Mouse (Mus musculus) bone marrow, adult 2 months (tissue): ENCODE data around the gene Egfl7. TPM values are rescaled to one million over a fixed set of nuclear protein-coding genes. Genes with fewer than 3 reads are reported as not detected.

ENCODE experiments used
- H3K27ac ChIP-seq: fragments of 200-500 bp; 2 replicates; pipeline ENCODE4 v1.5.1; 2012; ENCODE audit warnings: low read depth, mild to moderate bottlenecking, control low read depth, inconsistent platforms, low read length; ENCODE audit not compliant: control insufficient read depth, poor library complexity, insufficient read depth
- H3K4me1 ChIP-seq: fragments of 200-500 bp; 2 replicates; pipeline ENCODE4 v1.6.1; 2011; ENCODE audit warnings: low read length; ENCODE audit not compliant: control insufficient read depth, insufficient read depth
- H3K4me3 ChIP-seq: fragments of 200-500 bp; replicated peaks from 2 replicates; pipeline ENCODE3; 2011; ENCODE audit warnings: mild to moderate bottlenecking, low read depth, low read length, control low read depth; ENCODE audit not compliant: control insufficient read depth
- CTCF ChIP-seq: fragments of 200-500 bp; IDR thresholded peaks from 2 replicates; pipeline ENCODE4 v1.5.1; 2011; ENCODE audit warnings: low read length, control low read depth; ENCODE audit not compliant: control insufficient read depth, insufficient read depth
- POLR2A ChIP-seq: fragments of 200-500 bp; IDR thresholded peaks from 2 replicates; pipeline ENCODE4 v1.6.1; 2011; ENCODE audit warnings: low read depth, mild to moderate bottlenecking, control low read depth, low read length, borderline replicate concordance; ENCODE audit not compliant: control insufficient read depth
- WGBS: fragments of 180-500 bp; shearing (Covaris S2); methylation state at CpG from one replicate; pipeline ENCODE4 v1.1.7; 2018; 5-methylcytosine and 5-hydroxymethylcytosine counted together
- polyA plus RNA-seq: library from polyadenylated mRNA; stranded (reverse); fragments of >200 nt; gene quantifications from 2 replicates; pipeline ENCODE4 v1.2.4, GENCODE M21; 2011; ENCODE audit warnings: low replicate concordance; ENCODE audit not compliant: missing spikeins, insufficient read depth, insufficient read length

The Egfl7 gene
- polyA plus RNA-seq, 1 experiment: 128 TPM

DNA sequence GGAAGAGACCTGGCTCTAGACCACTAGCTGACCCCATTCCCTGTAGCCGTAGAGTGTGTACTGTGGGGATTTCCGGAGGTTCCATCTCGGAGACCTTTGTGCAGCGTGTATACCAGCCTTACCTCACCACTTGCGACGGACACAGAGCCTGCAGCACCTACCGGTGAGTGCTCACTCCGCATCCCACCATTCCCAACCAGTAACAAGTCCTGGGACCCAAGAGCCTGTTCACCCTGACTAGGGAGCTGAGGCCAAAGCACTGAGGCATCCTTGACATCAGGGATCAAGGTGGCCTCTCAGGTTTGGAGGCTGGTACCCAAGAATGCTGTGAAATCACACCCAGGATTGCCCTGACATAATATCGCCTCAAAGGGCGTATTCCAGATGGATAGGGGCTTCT is 9.5 kb downstream of the Egfl7 start:
- Histone ChIP-seq H3K4me1 (0 out of 2 replicates have a peak, but pooled peaks cover 2% of the 10 kb centered on the region), H3K27ac (no peak overlapping the region), H3K4me3 (no peak overlapping the region)
- 86% methylated on average over 10 of the region's 10 CpGs for WGBS
- TF ChIP-seq CTCF: no peak
- TF ChIP-seq POLR2A: no peak

DNA sequence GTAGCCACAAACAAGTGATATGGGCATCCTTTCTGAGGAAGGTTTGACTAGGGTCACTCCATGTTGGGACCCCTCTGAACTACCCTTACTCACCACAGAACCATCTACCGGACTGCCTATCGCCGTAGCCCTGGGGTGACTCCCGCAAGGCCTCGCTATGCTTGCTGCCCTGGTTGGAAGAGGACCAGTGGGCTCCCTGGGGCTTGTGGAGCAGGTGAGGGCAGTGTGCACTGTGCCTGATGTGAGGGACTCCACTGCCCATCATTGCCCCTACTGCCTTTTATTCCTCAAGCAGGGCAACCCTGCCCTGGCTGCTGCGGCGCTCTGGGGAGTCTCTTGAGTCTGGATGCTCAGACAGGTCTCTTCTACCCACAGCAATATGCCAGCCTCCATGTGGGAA is 10.5 kb downstream of the Egfl7 start:
- no peak for TF ChIP-seq POLR2A
- no peak for TF ChIP-seq CTCF
- peaks cover 2% of the 10 kb centered on the region; the same call in 1 of the 2 replicates for H3K4me1 ChIP-seq
- WGBS: 90% methylated on average over 7 of the region's 7 CpGs
- no peak overlapping the region for H3K27ac ChIP-seq
- no peak overlapping the region for H3K4me3 ChIP-seq

DNA sequence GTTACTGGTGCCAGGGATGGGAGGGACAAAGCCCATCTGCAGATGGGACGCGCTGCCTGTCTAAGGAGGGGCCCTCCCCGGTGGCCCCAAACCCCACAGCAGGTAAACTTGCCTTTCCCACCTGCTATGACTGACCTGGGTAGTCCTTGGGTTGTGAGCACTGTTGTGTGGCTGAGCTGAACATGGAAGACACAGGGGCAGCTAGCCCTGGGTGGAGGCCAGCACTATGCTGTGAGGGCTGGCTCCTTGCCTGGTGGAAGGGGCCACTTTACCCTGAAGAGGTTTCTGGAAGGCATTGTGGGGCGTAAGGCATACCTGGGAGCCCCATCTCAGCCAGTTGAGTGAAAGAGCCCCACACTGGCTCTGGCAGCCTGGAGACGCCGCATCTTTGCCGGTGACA is 11.1 kb downstream of the Egfl7 start:
- TF ChIP-seq CTCF: no peak
- TF ChIP-seq POLR2A: no peak
- H3K27ac ChIP-seq: no peak overlapping the region
- 90% methylated on average over 7 of the region's 7 CpGs for WGBS
- peaks cover 3% of the 10 kb centered on the region; the same call in 1 of the 2 replicates for H3K4me1 ChIP-seq
- H3K4me3 ChIP-seq: no peak overlapping the region

DNA sequence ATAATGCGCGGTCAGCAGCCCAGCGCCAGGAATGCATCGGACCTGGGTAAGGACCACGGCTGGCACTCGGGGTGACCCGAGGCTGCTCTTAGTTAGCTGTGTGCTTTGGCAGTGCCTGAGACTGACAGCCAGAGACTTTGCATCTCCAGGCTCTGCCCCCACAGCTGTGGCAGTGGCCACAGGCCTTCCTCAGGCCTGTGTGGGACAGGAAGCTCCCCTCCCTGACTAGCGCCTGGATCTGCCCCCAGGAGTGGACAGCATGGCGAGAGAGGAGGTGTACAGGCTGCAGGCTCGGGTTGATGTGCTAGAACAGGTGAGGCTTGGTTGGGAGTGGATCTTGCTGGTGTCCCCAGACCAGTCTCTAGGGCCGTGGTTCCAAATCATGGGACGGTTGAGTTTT is 11.6 kb downstream of the Egfl7 start:
- H3K4me3 ChIP-seq: no peak overlapping the region
- H3K4me1 ChIP-seq: peaks cover 3% of the 10 kb centered on the region; the same call in 1 of the 2 replicates
- no peak overlapping the region for H3K27ac ChIP-seq
- 82% methylated on average over 12 of the region's 12 CpGs for WGBS
- no peak for TF ChIP-seq CTCF
- TF ChIP-seq POLR2A: no peak

DNA sequence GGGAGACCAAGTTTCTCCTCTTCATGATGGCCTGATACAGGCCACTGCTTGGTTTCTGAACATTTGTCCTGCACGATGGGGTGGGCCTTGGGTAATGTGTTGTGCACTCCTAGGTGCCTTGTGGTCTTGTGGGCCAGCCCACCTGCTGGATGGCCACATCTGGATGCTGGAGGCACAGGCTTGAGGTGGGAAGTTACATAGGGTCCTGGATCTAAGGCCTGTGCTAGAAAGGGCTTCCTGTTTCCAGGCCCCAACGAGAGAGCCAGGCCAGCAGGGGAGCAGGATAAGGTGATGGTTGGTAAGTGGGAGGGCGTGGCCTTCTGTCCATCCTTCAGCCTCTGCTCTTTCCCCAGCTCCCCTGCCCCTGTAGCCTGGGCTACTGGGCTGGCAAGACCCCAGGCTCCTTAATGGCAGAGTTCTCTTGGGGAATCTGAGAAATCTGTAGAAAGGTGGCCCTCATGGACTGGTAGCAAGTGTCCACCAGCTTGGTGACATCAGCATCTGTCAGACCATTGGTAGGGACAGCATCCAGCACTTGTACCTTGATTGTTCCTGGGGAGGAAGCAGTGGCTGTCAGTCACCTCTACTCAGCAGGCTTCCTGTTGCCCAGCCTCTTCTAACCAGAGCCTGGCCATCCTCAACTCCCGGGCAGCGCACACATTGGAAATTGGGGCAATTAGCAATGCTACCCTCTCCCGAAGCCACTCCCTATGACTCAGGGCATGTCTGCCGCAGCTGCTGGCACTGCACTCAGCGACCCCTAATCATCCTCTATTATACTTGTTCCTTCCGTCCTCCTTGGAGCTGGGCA is 13.6 kb downstream of the Egfl7 start:
- WGBS: 67% methylated on average over 9 of the region's 9 CpGs
- no peak for TF ChIP-seq POLR2A
- TF ChIP-seq CTCF: no peak
- peaks cover 4% of the 10 kb centered on the region; the same call in 1 of the 2 replicates for H3K4me1 ChIP-seq
- no peak overlapping the region for H3K27ac ChIP-seq
- no peak overlapping the region for H3K4me3 ChIP-seq

DNA sequence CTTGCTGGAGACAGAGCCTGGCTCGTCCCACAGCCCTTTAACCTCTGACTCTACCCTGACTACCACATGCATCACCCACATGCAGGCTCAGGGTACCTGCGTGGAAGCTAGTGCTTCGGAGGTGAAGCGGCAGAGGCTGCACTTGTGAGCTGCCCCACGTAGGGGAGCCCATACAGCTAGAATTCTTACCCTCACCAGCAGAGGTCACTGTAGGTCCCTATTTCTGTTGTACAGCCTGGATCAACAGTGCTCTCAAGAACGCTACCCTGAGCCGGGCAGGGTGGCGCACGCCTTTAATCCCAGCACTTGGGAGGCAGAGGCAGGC is 14.2 kb downstream of the Egfl7 start:
- Histone ChIP-seq H3K4me1 (peaks cover 4% of the 10 kb centered on the region; the same call in 1 of the 2 replicates), H3K4me3 (no peak overlapping the region), H3K27ac (no peak overlapping the region)
- WGBS: 44% methylated on average over 9 of the region's 9 CpGs
- TF ChIP-seq CTCF (peak; percentile 62), POLR2A (no peak)

DNA sequence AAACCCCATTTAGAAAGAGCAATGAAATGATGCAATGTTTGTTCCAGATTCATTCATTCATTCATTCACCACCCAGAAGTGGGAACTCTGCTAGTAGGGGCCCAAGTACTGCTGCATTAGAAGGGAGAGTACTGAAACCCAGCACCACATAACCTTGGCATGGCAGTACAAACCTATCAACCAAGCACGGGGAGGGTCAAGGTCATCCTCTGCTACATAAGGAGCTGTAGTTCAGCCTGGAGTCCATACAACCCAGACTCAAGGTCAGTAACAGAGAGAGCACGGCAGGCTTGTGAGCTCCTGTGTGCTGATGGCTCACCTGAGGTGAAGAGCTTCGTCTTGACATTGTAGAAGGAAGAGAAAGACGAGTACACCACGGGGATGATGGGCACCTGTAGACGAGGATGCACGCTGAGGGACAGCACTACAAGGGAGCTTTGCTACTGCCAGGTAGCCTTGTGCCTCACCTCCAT is 14.7 kb downstream of the Egfl7 start:
- H3K4me3 ChIP-seq: no peak overlapping the region
- H3K27ac ChIP-seq: no peak overlapping the region
- WGBS: 77% methylated on average over 7 of the region's 7 CpGs
- peaks cover 8% of the 10 kb centered on the region for H3K4me1 ChIP-seq
- TF ChIP-seq CTCF (no peak), POLR2A (no peak)

DNA sequence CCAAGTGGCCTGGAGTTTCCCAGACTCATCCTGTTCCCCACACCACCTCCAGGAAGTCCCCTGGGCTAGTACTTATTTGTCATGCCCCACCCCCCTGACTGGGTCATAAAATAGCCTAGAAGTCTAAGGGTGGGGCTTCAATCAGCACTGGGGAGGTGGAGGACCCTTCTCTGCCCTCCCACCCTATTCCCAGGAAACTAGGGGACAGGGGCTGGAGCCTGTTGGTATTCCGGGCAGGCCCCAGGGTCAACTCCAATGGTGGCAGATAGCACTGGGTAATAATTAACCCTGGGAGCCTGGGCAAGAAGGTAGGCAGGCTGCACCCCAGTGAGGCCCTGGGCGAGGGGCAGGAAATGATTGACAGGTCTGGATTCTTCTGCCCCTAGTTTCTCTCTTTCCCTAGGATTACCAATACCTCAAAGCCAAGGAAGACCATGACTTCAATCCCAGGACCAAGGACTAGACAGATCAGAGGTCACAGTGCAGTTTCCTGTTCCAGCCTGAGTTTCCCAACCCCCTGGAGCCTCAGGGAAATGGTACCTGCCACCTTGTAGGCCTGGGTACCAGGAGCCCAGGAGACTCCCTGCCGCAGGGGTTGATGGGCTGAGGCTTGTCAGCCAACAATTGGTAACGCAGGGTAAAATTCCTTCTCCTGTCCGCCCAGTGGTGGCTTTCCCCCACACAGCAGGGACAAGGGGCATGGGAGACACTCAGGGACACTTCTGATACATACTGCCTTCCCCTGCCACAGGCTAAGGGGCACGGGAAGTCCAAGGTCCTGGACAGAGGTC is 15.3 kb downstream of the Egfl7 start:
- no peak overlapping the region for H3K4me3 ChIP-seq
- H3K27ac ChIP-seq: no peak overlapping the region
- peaks cover 8% of the 10 kb centered on the region for H3K4me1 ChIP-seq
- 66% methylated on average over 6 of the region's 6 CpGs for WGBS
- TF ChIP-seq CTCF: no peak
- no peak for TF ChIP-seq POLR2A
